Mouse (Mus musculus): ENCODE data around the gene Bicral.

The Bicral gene

GRCm38 (mm10) chr17:46857903-46858748 lies at the start of gene Bicral:
Gene Bicral (minus strand): TSS chr17:46858482.
- DNase-seq (ENCODE audit: low spot score in 2 of 2) = peak; percentile 28 to 51

- peak; percentile 68 to 71 for DNase-seq (ENCODE audit: low spot score in 2 of 2)
Measured at GRCm38 (mm10) chr17:46903876-46904490, 45.7 kb upstream of the Bicral start.

- DNase-seq (ENCODE audit: low spot score in 2 of 2) = no peak
Measured at GRCm38 (mm10) chr17:46900941-46901340, 42.7 kb upstream of the Bicral start.

- DNase-seq (ENCODE audit: low spot score in 2 of 2) = peak in 1 of 2 experiments; percentile 43
Measured at GRCm38 (mm10) chr17:46897221-46897950, 39.1 kb upstream of the Bicral start.

DNA sequence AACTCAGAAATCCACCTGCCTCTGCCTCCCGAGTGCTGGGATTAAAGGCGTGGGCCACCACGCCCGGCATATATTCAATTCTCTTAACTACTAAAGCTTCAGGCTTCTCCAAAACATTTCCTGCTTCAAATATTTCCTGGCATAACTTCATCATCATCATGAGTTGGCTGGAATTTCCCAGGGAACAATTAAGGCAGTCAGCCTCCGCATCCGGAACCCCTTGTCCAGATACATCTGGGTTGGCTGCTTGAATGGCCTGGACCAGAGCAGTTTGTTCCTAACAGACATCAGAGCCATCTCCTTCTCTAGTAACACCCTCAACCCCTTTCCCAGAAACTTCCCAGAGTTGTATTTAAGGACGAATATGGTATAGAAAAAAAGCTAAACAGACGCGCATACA lies 37.1 kb upstream of the Bicral start:
- no peak for DNase-seq (ENCODE audit: low spot score in 2 of 2)

DNA sequence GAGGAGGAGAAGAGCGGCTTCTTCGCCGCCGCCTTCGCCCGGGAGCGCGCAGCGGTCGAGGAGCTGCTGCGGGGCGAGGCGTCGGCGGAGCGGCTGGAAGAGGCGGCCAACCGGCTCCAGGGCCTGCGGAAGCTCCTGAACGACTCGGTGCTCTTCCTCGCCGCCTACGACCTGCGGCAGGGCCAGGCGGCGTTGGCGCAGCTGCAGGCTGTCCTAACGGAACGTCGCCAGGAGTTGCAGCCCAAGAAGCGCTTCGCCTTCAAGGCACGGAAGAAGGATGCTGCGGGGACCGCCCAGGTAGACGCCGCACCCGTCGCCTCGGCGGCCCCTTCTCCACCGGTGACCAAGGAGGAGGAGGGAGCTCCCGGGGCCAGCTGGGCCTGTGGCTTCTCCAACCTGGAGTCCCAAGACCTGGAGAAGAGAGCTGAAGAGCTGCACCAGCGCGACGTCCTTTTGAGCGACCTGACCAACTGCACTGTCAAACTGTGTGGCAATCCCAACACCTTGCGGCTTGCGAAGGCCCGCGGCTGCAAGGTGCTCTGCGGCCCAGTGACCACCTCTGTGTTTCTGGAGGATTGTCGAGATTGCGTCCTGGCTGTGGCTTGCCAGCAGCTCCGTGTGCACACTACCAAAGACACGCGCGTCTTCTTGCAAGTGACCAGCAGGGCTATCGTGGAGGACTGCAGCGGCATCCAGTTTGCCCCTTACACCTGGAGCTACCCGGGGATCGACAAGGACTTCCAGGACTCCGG lies 32.7 kb upstream of the Bicral start:
- DNase-seq (ENCODE audit: low spot score in 2 of 2) = peak; percentile 33 to 42

DNA sequence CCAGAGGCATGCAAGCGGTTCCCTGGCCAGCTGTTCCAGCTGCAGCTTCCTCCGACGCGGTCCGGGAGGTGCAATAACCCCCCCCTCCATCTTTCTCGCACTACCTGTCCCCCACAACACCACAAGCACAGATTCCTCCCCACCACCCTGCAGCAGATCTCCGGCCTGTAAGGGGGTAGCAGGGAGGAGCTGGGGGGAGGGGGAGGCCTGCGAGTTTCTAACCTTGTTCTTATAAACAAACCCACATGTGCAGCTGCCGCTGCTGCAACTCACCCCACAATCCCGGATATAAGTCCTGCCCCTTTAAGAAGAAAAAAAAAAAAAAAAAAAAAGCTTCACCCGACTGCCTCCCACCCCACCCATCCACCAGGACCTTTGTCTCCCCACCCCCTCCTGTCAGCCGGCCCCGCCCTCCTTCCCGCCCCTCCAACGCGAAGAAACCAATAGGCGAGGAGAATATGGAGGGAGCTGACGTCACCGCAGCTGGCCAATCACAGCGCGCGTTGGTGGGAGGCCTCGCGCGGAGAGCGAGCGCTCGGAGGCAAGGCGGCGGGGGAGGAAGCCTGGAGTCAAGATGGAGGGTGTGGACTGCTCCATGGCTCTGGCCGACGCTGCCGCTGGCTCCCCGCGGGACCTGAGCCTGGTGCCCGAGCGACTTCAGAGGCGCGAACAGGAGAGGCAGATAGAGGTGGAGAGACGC lies 32.0 kb upstream of the Bicral start, which contains the start of gene Tbcc:
TSS of gene Tbcc (plus strand) at position 569 of the 700 bp plus-strand sequence.
- peak; percentile 93 to 97 for DNase-seq (ENCODE audit: low spot score in 2 of 2)

- DNase-seq (ENCODE audit: low spot score in 2 of 2) = peak; percentile 67 to 80
Measured at GRCm38 (mm10) chr17:46889450-46890084, 31.3 kb upstream of the Bicral start.

DNA sequence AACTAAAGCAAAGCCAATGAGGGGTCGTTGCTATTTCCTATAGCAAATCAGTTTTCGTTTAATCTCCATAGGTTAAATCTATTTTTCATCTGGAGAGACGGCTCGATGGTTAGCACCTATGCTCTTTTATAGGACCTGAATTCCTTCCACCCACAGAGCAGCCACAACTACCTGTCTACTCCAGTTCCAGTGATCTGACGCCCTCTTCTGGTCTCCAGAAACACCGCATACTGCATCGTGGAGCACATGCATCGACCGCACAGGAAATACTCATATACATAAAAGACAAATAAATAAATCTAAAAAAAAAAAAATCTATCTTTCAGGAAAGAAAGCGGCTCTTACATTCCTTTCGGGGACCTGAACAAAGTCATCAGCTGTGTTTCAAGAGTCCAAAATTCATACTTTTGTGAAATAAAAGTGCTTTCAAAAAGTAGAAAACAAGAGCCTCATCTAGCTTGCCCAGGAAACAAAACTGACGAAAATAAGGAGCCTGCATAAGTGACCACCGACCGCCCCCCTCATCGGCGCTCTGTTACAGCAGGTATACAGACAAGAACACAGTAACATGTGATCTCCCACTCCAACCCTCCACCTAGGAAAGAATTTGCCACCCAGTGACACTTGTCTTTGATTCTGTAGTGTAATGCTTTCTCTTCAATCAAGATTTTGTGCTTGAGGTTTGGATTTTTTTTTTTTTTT lies 30.4 kb upstream of the Bicral start:
- peak in 1 of 2 experiments; percentile 34 for DNase-seq (ENCODE audit: low spot score in 2 of 2)

- DNase-seq (ENCODE audit: low spot score in 2 of 2) = no peak
Measured at GRCm38 (mm10) chr17:46885910-46886643, 27.8 kb upstream of the Bicral start.

DNA sequence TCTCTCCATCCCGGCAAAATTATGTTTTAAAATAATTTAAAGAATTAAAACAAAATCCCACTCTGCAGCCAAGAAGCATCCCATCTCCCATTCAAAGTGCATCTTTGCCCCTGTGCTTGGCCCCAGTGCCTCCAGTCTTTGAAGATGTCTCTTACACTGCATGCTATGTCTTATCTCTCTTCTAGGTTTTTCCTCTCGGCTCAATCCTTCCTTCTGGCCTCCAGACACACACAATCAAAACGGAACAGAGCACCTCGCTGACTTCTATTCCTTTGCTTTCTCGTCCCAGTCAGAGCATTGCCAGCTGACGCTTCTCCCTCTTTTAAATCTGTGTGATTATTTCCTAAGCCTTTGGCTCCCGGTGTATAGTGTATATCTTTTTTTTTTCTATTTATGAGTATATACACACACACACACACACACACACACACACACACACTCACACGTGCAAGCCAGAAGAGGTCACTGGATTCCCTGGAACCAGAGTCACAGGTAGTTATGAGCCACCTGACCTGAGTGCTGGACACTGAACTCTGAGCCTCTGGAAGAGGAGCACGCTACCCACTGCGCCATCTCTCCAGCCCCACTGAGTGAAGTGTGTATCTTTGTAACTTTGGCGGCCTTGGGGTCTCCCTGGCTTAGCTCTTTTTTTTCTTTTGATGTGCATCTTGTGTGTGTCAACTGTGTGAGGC lies 27.1 kb upstream of the Bicral start:
- no peak for DNase-seq (ENCODE audit: low spot score in 2 of 2)

DNA sequence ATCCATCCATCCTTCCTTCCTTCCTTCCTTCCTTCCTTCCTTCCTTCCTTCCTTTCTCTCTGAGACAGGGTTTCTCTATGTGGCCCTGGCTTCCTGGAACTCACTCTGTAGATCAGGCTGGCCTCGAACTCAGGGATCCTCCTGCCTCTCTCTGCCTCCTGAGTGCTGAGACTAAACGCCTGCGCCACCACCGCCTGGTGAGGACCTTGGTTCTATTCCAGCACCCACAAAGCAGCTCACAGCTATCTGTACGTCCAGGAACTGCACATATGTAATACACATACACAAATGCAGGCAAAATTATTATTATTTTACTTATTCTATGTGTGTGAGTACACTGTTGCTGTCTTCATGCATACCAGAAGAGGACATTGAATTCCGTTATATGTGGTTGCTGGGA lies 26.5 kb upstream of the Bicral start:
- no peak for DNase-seq (ENCODE audit: low spot score in 2 of 2)

DNA sequence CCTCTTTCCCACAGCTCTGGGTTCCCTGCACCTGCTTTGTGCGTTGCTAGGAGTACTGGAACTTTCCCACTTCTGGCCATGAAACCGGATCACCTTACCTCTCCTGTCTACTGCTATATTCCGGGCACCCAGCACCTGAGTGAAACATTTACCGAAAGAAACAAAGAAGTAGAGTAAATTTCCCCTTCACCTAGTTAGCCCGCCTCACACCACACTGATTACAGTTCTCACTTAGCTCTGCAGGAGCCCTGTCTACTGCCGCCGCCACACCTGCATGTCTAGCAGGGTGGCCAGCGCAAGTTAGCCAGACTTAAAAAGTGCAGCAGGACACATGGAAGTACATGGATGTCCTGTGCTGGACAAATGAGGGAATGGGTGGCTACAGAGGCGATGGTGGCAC lies 24.8 kb upstream of the Bicral start:
- DNase-seq (ENCODE audit: low spot score in 2 of 2) = no peak

- DNase-seq (ENCODE audit: low spot score in 2 of 2) = no peak
Measured at GRCm38 (mm10) chr17:46881728-46882127, 23.4 kb upstream of the Bicral start.

DNA sequence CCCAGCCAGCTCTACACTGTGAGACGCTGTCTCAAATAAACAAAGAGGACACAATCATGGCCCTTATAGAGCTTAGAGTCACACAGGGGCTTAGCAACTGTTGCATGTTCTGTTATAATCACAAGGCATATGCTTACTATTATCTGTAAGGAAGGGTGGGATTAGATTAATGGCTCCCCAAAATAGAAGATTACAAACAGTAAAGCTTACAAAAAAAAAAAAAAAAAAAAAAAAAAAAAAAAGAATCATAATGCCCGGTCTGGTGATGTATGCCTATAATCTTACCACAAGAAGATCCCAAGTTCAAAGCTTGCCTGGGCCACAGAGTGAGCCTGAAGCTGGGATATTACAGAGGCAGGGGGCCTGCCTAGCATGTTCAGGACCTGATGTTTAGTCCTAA lies 22.0 kb upstream of the Bicral start:
- no peak for DNase-seq (ENCODE audit: low spot score in 2 of 2)

GRCm38 (mm10) chr17:46879841-46880311 lies 21.6 kb upstream of the Bicral start:
- peak in 1 of 2 experiments; percentile 49 for DNase-seq (ENCODE audit: low spot score in 2 of 2)

DNA sequence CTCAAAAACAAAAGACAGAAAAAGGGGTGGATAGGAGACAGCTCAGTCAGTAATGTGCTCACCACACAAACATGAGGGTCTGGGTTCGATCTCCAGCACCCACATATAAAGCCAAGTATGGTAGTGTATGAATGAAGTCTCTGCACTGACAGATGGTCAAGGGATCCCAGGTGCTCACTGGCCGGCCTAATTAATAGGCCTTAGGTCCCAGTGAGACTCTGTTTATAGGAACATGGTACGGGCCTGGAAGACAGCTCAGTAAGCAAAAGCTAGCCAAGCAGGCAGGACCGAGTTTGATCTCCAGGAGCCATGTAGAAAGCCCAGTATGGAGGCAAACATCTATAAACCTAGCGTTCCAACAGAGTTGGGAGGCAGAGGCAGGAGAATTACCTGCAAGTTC lies 18.8 kb upstream of the Bicral start:
- DNase-seq (ENCODE audit: low spot score in 2 of 2) = no peak

GRCm38 (mm10) chr17:46876371-46876950 lies 18.2 kb upstream of the Bicral start:
- DNase-seq (ENCODE audit: low spot score in 2 of 2) = peak; percentile 36 to 67

Measured in urinary bladder, postnatal 36 days (tissue).